Mouse (Mus musculus): ENCODE results near the gene Ddi2. TPM values are rescaled to one million over a fixed set of nuclear protein-coding genes. Genes with fewer than 3 reads are reported as not detected.

Gene Ddi2
- polyA plus RNA-seq, 1 experiment from 2014 or later: 16.8 TPM

DNA sequence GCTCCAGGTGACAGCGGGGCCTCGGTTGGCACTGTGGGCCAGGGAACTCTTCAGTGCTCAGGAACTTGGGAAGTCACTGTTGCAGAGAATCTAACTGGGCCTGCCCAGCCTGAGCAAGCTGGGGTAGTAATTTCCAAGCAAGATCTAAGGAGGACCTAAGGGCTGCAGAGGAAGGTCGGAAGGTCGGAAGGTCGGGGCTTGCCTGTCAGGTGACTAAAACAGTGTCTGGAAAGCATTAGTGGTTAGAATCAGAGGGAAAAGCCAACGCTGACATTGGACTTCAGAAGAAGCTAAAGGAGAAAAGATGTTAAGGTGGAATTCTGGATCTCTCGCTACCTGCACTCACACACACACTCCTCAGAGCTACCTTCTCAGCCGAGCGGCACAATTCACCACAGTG is 87.2 kb downstream of the Ddi2 start:
- Histone ChIP-seq H3K9me3 (ENCODE audit: low read length) (no peaks in the 10 kb centered on the region), H3K9ac (replicated peaks; ENCODE audit: low read depth) (no peak overlapping the region), H3K4me2 (replicated peaks; ENCODE audit: low read depth, low read length) (no peak overlapping the region), H3K4me1 (ENCODE audit: insufficient read depth, low read depth, low read length) (no peaks in the 10 kb centered on the region), H3K36me3 (ENCODE audit: insufficient read depth, low read length) (peaks cover 42% of the 10 kb centered on the region), H3K27me3 (replicated peaks; ENCODE audit: insufficient read depth, low read length) (no peaks in the 10 kb centered on the region), H3K4me3 (ENCODE audit: low read depth, low read length) (no peak overlapping the region), H3K27ac (ENCODE audit: low read length) (no peak overlapping the region)
- DNase-seq (ENCODE audit: low spot score): no peak
- no peak for TF ChIP-seq EP300 (IDR thresholded peaks at IDR 0.05)
- no peak for TF ChIP-seq CTCF (IDR thresholded peaks at IDR 0.05)
- WGBS: 85% methylated on average over 9 of the region's 9 CpGs
- ATAC-seq: no peak

DNA sequence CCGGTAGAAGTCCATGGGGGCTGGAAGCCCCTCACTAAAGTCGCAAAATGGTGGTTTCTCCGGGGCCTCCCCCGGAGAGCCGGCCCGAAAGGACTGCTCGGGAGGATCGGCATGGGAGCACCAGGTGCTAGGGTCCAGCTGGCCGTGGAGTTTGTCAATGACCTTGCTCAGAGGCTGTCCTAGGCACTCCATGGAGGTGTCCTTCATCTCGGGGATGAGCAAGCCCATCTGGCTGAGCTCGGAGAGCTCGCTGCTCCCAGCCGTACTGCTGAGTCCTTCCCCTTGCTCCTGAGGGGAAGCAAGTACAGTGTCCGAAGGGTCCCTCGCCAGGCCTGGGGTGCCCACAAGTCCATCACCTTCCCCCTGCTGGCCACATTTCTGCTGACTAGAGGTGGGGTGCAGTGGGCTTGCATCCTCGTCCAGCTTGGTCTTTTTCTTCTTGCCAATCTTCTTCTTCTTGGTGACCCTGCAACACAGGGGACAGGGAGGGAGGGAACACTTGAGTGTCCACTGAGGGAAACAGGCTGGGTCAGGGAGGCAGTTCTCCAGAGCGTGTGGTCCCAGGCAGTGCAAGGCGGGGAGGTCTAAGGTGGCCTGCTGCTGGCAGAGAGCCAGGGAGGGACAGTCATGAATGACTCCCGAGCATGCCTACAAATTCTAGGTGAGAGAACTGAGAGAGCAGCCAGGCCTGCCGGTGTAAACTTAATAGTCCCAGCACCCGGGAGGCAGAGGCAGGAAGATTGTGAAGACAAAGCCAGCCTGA is 90.9 kb downstream of the Ddi2 start:
- Histone ChIP-seq H3K4me1 (ENCODE audit: insufficient read depth, low read depth, low read length) (no peaks in the 10 kb centered on the region), H3K36me3 (ENCODE audit: insufficient read depth, low read length) (peaks cover 64% of the 10 kb centered on the region), H3K4me3 (ENCODE audit: low read depth, low read length) (no peak overlapping the region), H3K27me3 (replicated peaks; ENCODE audit: insufficient read depth, low read length) (no peaks in the 10 kb centered on the region), H3K4me2 (replicated peaks; ENCODE audit: low read depth, low read length) (no peak overlapping the region), H3K27ac (ENCODE audit: low read length) (no peak overlapping the region), H3K9ac (replicated peaks; ENCODE audit: low read depth) (no peak overlapping the region), H3K9me3 (ENCODE audit: low read length) (no peaks in the 10 kb centered on the region)
- DNase-seq (ENCODE audit: low spot score): no peak
- no peak; the same call in 1 of the 2 replicates for ATAC-seq
- no peak for TF ChIP-seq EP300 (IDR thresholded peaks at IDR 0.05)
- TF ChIP-seq CTCF (IDR thresholded peaks at IDR 0.05): no peak
- 84% methylated on average over 21 of the region's 21 CpGs for WGBS

DNA sequence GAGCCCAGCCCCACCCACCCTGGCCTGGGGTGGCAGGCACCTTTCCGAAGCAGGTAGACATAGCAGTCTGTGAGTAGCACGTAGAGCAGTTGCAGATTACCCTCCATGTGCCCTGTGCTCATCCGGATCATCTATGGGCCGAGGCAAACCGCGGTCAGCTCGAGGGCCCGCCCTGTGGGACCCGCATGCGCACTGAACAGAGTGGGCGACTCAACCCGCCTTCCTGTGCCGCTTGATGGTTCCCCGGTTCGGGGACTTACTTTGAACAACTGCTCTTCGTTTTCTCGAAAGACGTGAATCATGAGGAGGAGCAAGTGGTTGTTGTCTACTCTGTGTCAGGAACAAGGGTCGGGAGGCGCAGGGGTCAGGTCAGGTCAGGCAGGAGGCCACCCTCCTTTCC is 92.0 kb downstream of the Ddi2 start:
- Histone ChIP-seq H3K27ac (ENCODE audit: low read length) (no peak overlapping the region), H3K4me3 (ENCODE audit: low read depth, low read length) (no peak overlapping the region), H3K4me1 (ENCODE audit: insufficient read depth, low read depth, low read length) (no peaks in the 10 kb centered on the region), H3K4me2 (replicated peaks; ENCODE audit: low read depth, low read length) (no peak overlapping the region), H3K9ac (replicated peaks; ENCODE audit: low read depth) (no peak overlapping the region), H3K9me3 (ENCODE audit: low read length) (no peaks in the 10 kb centered on the region), H3K27me3 (replicated peaks; ENCODE audit: insufficient read depth, low read length) (no peaks in the 10 kb centered on the region), H3K36me3 (ENCODE audit: insufficient read depth, low read length) (peaks cover 58% of the 10 kb centered on the region)
- no peak for TF ChIP-seq EP300 (IDR thresholded peaks at IDR 0.05)
- TF ChIP-seq CTCF (IDR thresholded peaks at IDR 0.05): no peak
- DNase-seq (ENCODE audit: low spot score) (no peak), ATAC-seq (no peak)
- 92% methylated on average over 20 of the region's 20 CpGs for WGBS

DNA sequence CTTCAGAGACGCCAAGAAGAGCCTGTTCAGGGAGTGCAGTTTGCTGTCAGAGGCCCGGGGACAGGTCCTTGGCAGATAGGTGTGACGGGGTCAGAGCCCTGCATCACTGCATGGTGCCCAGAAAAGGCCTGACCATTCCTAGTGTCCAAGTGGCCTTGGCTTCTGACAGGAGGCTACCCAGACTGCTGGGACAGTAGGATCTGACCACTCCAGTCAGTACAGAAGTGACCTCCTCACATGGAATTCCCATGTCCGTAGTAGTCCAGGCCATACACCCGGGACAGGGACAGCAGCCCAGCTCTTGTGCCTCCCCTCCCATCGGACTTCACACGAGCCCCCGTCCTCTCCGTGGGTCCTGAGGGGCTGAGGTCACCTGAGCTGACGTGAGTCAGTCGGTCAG is 93.2 kb downstream of the Ddi2 start:
- Histone ChIP-seq H3K4me3 (ENCODE audit: low read depth, low read length) (no peak overlapping the region), H3K4me2 (replicated peaks; ENCODE audit: low read depth, low read length) (no peak overlapping the region), H3K4me1 (ENCODE audit: insufficient read depth, low read depth, low read length) (no peaks in the 10 kb centered on the region), H3K9me3 (ENCODE audit: low read length) (no peaks in the 10 kb centered on the region), H3K27me3 (replicated peaks; ENCODE audit: insufficient read depth, low read length) (no peaks in the 10 kb centered on the region), H3K27ac (ENCODE audit: low read length) (no peak overlapping the region), H3K9ac (replicated peaks; ENCODE audit: low read depth) (no peak overlapping the region), H3K36me3 (ENCODE audit: insufficient read depth, low read length) (peaks cover 51% of the 10 kb centered on the region)
- DNase-seq (ENCODE audit: low spot score): no peak
- no peak for ATAC-seq
- 96% methylated on average over 11 of the region's 11 CpGs for WGBS
- TF ChIP-seq EP300 (IDR thresholded peaks at IDR 0.05) (no peak), CTCF (IDR thresholded peaks at IDR 0.05) (no peak)

DNA sequence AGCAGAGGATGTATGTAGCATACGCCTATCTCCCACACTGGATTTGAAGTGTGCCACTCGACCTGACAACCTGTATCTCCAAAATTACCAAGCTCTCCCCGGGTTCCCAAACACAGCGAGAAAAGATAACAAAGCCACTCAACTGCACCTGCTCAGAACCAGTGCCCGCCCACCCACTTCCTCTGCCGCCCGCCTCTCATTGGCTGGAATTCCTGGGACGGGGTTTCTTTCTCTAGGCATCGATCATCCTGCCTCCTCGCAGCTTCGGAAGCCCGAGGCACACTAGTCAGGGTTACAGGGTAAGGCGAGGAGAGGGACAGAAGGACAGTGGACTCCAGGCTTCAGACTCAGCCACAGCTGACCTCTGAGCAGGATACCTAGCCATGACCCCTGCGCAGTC is 94.6 kb downstream of the Ddi2 start:
- Histone ChIP-seq H3K4me2 (replicated peaks; ENCODE audit: low read depth, low read length) (no peak overlapping the region), H3K27me3 (replicated peaks; ENCODE audit: insufficient read depth, low read length) (no peaks in the 10 kb centered on the region), H3K4me3 (ENCODE audit: low read depth, low read length) (no peak overlapping the region), H3K9ac (replicated peaks; ENCODE audit: low read depth) (no peak overlapping the region), H3K4me1 (ENCODE audit: insufficient read depth, low read depth, low read length) (no peaks in the 10 kb centered on the region), H3K36me3 (ENCODE audit: insufficient read depth, low read length) (peaks cover 51% of the 10 kb centered on the region), H3K9me3 (ENCODE audit: low read length) (no peaks in the 10 kb centered on the region), H3K27ac (ENCODE audit: low read length) (no peak overlapping the region)
- TF ChIP-seq CTCF (IDR thresholded peaks at IDR 0.05) (no peak), EP300 (IDR thresholded peaks at IDR 0.05) (no peak)
- 66% methylated on average over 14 of the region's 14 CpGs for WGBS
- DNase-seq (ENCODE audit: low spot score) (no peak), ATAC-seq (no peak)

Other genes starting within 250 kb of the Ddi2 start
- 5.7 and 8.8 TPM in 2 replicates for gene Spen, start 184.8 kb downstream of the Ddi2 start, polyA plus RNA-seq (2015; fragmentation: Nextera tagmentation; extraction: Ambion mirVana)
- gene Fblim1, start 117.3 kb downstream of the Ddi2 start, polyA plus RNA-seq (2015; fragmentation: Nextera tagmentation; extraction: Ambion mirVana): 52.3 and 57.5 TPM in 2 replicates
- gene Tmem82, start 104.8 kb downstream of the Ddi2 start, polyA plus RNA-seq (2015; fragmentation: Nextera tagmentation; extraction: Ambion mirVana): 3.5 and 3.6 TPM in 2 replicates
- 1.1 and 1.2 TPM in 2 replicates for gene Slc25a34, start 99.6 kb downstream of the Ddi2 start, polyA plus RNA-seq (2015; fragmentation: Nextera tagmentation; extraction: Ambion mirVana)
- 5.2 and 5.3 TPM in 2 replicates for gene Plekhm2, start 58.5 kb downstream of the Ddi2 start, polyA plus RNA-seq (2015; fragmentation: Nextera tagmentation; extraction: Ambion mirVana)
- gene Rsc1a1, start 37.8 kb downstream of the Ddi2 start, polyA plus RNA-seq (2015; fragmentation: Nextera tagmentation; extraction: Ambion mirVana): not detected in 2 replicates
- 0.25 and 0.27 TPM in 2 replicates for gene Agmat, start 23.3 kb upstream of the Ddi2 start, polyA plus RNA-seq (2015; fragmentation: Nextera tagmentation; extraction: Ambion mirVana)
- gene Dnajc16, start 67.5 kb upstream of the Ddi2 start, polyA plus RNA-seq (2015; fragmentation: Nextera tagmentation; extraction: Ambion mirVana): 3.3 and 3.7 TPM in 2 replicates
- 19.2 and 20.2 TPM in 2 replicates for gene Casp9, start 70.2 kb upstream of the Ddi2 start, polyA plus RNA-seq (2015; fragmentation: Nextera tagmentation; extraction: Ambion mirVana)
- gene Cela2a, start 102.7 kb upstream of the Ddi2 start, polyA plus RNA-seq (2015; fragmentation: Nextera tagmentation; extraction: Ambion mirVana): not detected in 2 replicates
- not detected in 2 replicates for gene Ctrc, start 122.9 kb upstream of the Ddi2 start, polyA plus RNA-seq (2015; fragmentation: Nextera tagmentation; extraction: Ambion mirVana)
- gene Efhd2, start 151.5 kb upstream of the Ddi2 start, polyA plus RNA-seq (2015; fragmentation: Nextera tagmentation; extraction: Ambion mirVana): 81.6 and 88.4 TPM in 2 replicates

All from lung, postnatal 0 days (tissue).